Mouse (Mus musculus) CH12.LX (cell line): ENCODE data around the gene Tmem56. TPM values are rescaled to one million over a fixed set of nuclear protein-coding genes. Genes with fewer than 3 reads are reported as not detected.

Experiments used
- DNase-seq: peaks from one replicate; pipeline ENCODE4 v3.0.0-alpha.2; 2013; ENCODE audit errors: extremely low read depth
- H3K27ac ChIP-seq: 2 replicates; pipeline ENCODE4 v1.5.1; 2012; ENCODE audit warnings: low read depth, mild to moderate bottlenecking, control low read depth, moderate library complexity; ENCODE audit not compliant: insufficient read depth
- H3K27me3 ChIP-seq: replicated peaks from 2 replicates; pipeline ENCODE3; 2012; ENCODE audit warnings: inconsistent platforms
- H3K36me3 ChIP-seq, 2 experiments: replicated peaks in 1 of 2; 2 replicates each; pipeline versions ENCODE3 to v1.6.1; 2012; ENCODE audit warnings: inconsistent platforms in 1 of 2, low read length in 1 of 2, mild to moderate bottlenecking in 1 of 2, mixed read lengths in 1 of 2, moderate library complexity in 1 of 2; ENCODE audit not compliant: control insufficient read depth in 1 of 2, insufficient read depth in 1 of 2
- H3K4me1 ChIP-seq, 2 experiments: 2 replicates each; pipeline ENCODE4 v1.6.1; 2012; ENCODE audit warnings: inconsistent platforms in 1 of 2, moderate library complexity in 1 of 2; ENCODE audit not compliant: insufficient read depth in 2 of 2, control insufficient read depth in 1 of 2
- H3K4me2 ChIP-seq: 2 replicates; pipeline ENCODE4 v1.6.1; 2012; ENCODE audit warnings: low read depth, mild to moderate bottlenecking, control low read depth; ENCODE audit not compliant: poor library complexity, insufficient read depth, severe bottlenecking
- H3K4me3 ChIP-seq, 3 experiments: fragments of 150-350 bp in 1 of 3; sonication (generic) in 1 of 3; replicated peaks in 1 of 3; 2 replicates each; pipeline versions ENCODE3 to v1.5.1; 2011 to 2012; ENCODE audit warnings: low read depth in 2 of 3, low read length in 2 of 3, mild to moderate bottlenecking in 2 of 3, moderate library complexity in 2 of 3, control low read depth in 1 of 3, improper control_type of control experiment in 1 of 3, inconsistent platforms in 1 of 3, mixed read lengths in 1 of 3; ENCODE audit not compliant: poor library complexity in 1 of 3
- H3K79me2 ChIP-seq: replicated peaks from 2 replicates; pipeline ENCODE4 v1.6.1; 2012; ENCODE audit warnings: mild to moderate bottlenecking, moderate library complexity; ENCODE audit not compliant: control insufficient read depth, poor library complexity, insufficient read depth, severe bottlenecking; ENCODE audit errors: extremely low read depth
- H3K9ac ChIP-seq: 2 replicates; pipeline ENCODE4 v1.6.1; 2012; ENCODE audit warnings: low read depth, mild to moderate bottlenecking, control low read depth, moderate library complexity; ENCODE audit not compliant: insufficient read depth
- H3K9me3 ChIP-seq: replicated peaks from 2 replicates; pipeline ENCODE3; 2012; ENCODE audit warnings: low read length, inconsistent platforms, mixed read lengths
- BHLHE40 ChIP-seq: IDR thresholded peaks from 2 replicates; pipeline ENCODE4 v1.6.1; 2011; ENCODE audit warnings: mild to moderate bottlenecking, low read depth, low read length, improper control_type of control experiment
- CHD1 ChIP-seq: IDR thresholded peaks from 2 replicates; pipeline ENCODE4 v1.6.1; 2012; ENCODE audit warnings: low read depth, low read length, improper control_type of control experiment, inconsistent platforms
- CHD2 ChIP-seq: IDR thresholded peaks from 2 replicates; pipeline ENCODE4 v1.6.1; 2011; ENCODE audit warnings: low read length, improper control_type of control experiment
- CTCF ChIP-seq, 2 experiments: IDR thresholded peaks in 1 of 2; conservative IDR thresholded peaks in 1 of 2; 2 replicates each; pipeline ENCODE4 v1.5.1; 2011 to 2012; ENCODE audit warnings: low read depth in 2 of 2, low read length in 2 of 2, improper control_type of control experiment in 1 of 2, inconsistent platforms in 1 of 2, mild to moderate bottlenecking in 1 of 2, moderate library complexity in 1 of 2
- E2F4 ChIP-seq: IDR thresholded peaks from 2 replicates; pipeline ENCODE4 v1.6.1; 2011; ENCODE audit warnings: low read depth, low read length, improper control_type of control experiment; ENCODE audit not compliant: insufficient replicate concordance
- ELF1 ChIP-seq: IDR thresholded peaks from 2 replicates; pipeline ENCODE4 v1.6.1; 2014; ENCODE audit warnings: low read depth, mild to moderate bottlenecking, inconsistent platforms, low read length, improper control_type of control experiment
- EP300 ChIP-seq: IDR thresholded peaks from 2 replicates; pipeline ENCODE4 v1.6.1; 2011; ENCODE audit warnings: low read length, improper control_type of control experiment
- ETS1 ChIP-seq: conservative IDR thresholded peaks from 2 replicates; pipeline ENCODE4 v1.6.1; 2012; ENCODE audit warnings: low read depth, mild to moderate bottlenecking, inconsistent platforms, low read length, improper control_type of control experiment, moderate library complexity
- GABPA ChIP-seq: IDR thresholded peaks from 2 replicates; pipeline ENCODE4 v1.6.1; 2012; ENCODE audit warnings: low read depth, low read length, improper control_type of control experiment, inconsistent platforms; ENCODE audit not compliant: insufficient replicate concordance
- HCFC1 ChIP-seq: IDR thresholded peaks from 2 replicates; pipeline ENCODE4 v1.6.1; 2012; ENCODE audit warnings: low read depth, mild to moderate bottlenecking, inconsistent platforms, low read length, improper control_type of control experiment
- IRF4 ChIP-seq: IDR thresholded peaks from 2 replicates; pipeline ENCODE4 v1.6.1; 2014; ENCODE audit warnings: low read depth, mild to moderate bottlenecking, inconsistent platforms, low read length, improper control_type of control experiment
- JUN ChIP-seq: IDR thresholded peaks from 2 replicates; pipeline ENCODE4 v1.6.1; 2011; ENCODE audit warnings: low read depth, mild to moderate bottlenecking, low read length, improper control_type of control experiment, moderate library complexity; ENCODE audit not compliant: insufficient read depth
- JUND ChIP-seq: conservative IDR thresholded peaks from 2 replicates; pipeline ENCODE4 v1.6.1; 2011; ENCODE audit warnings: low read depth, low read length, improper control_type of control experiment
- KAT2A ChIP-seq: IDR thresholded peaks from 2 replicates; pipeline ENCODE4 v1.6.1; 2012; ENCODE audit warnings: low read length, improper control_type of control experiment, inconsistent platforms; ENCODE audit not compliant: insufficient replicate concordance
- MAFK ChIP-seq: IDR thresholded peaks from 2 replicates; pipeline ENCODE4 v1.6.1; 2011; ENCODE audit warnings: low read length, improper control_type of control experiment; ENCODE audit not compliant: insufficient replicate concordance
- MAX ChIP-seq: IDR thresholded peaks from 2 replicates; pipeline ENCODE4 v1.6.1; 2011; ENCODE audit warnings: low read length, improper control_type of control experiment
- MAZ ChIP-seq: IDR thresholded peaks from 2 replicates; pipeline ENCODE4 v1.6.1; 2012; ENCODE audit warnings: low read depth, mild to moderate bottlenecking, inconsistent platforms, low read length, improper control_type of control experiment, moderate library complexity
- MEF2A ChIP-seq: IDR thresholded peaks from 2 replicates; pipeline ENCODE4 v1.6.1; 2014; ENCODE audit warnings: low read depth, mild to moderate bottlenecking, inconsistent platforms, low read length, improper control_type of control experiment, borderline replicate concordance
- MXI1 ChIP-seq: IDR thresholded peaks from 2 replicates; pipeline ENCODE4 v1.6.1; 2011; ENCODE audit warnings: mild to moderate bottlenecking, low read depth, low read length, improper control_type of control experiment
- MYC ChIP-seq: IDR thresholded peaks from 2 replicates; pipeline ENCODE4 v1.6.1; 2011; ENCODE audit warnings: low read depth, mild to moderate bottlenecking, improper control_type of control experiment, low read length
- NELFE ChIP-seq: IDR thresholded peaks from 2 replicates; pipeline ENCODE4 v1.6.1; 2011; ENCODE audit warnings: low read depth, low read length, improper control_type of control experiment
- NRF1 ChIP-seq: IDR thresholded peaks from 2 replicates; pipeline ENCODE4 v1.6.1; 2014; ENCODE audit warnings: low read depth, mild to moderate bottlenecking, inconsistent platforms, low read length, improper control_type of control experiment, moderate library complexity
- PAX5 ChIP-seq: IDR thresholded peaks from 2 replicates; pipeline ENCODE4 v1.6.1; 2012; ENCODE audit warnings: low read length, inconsistent platforms, mixed read lengths
- POLR2A ChIP-seq: IDR thresholded peaks from 2 replicates; pipeline ENCODE4 v1.6.1; 2011; ENCODE audit warnings: low read depth, mild to moderate bottlenecking, improper control_type of control experiment, low read length
- POLR2AphosphoS2 ChIP-seq: IDR thresholded peaks from 2 replicates; pipeline ENCODE4 v1.6.1; 2011; ENCODE audit warnings: low read depth, low read length, improper control_type of control experiment
- RAD21 ChIP-seq: IDR thresholded peaks from 2 replicates; pipeline ENCODE4 v1.6.1; 2011; ENCODE audit warnings: low read depth, mild to moderate bottlenecking, low read length, improper control_type of control experiment, moderate library complexity
- RCOR1 ChIP-seq: conservative IDR thresholded peaks from 2 replicates; pipeline ENCODE4 v1.6.1; 2012; ENCODE audit warnings: low read depth, mild to moderate bottlenecking, inconsistent platforms, low read length, improper control_type of control experiment
- SIN3A ChIP-seq: IDR thresholded peaks from 2 replicates; pipeline ENCODE4 v1.6.1; 2012; ENCODE audit warnings: low read length, improper control_type of control experiment, inconsistent platforms
- SMC3 ChIP-seq: IDR thresholded peaks from 2 replicates; pipeline ENCODE4 v1.6.1; 2011; ENCODE audit warnings: low read depth, low read length, improper control_type of control experiment
- TBP ChIP-seq: conservative IDR thresholded peaks from 2 replicates; pipeline ENCODE4 v1.6.1; 2011; ENCODE audit warnings: low read depth, low read length, improper control_type of control experiment
- TCF12 ChIP-seq: IDR thresholded peaks from 2 replicates; pipeline ENCODE4 v1.6.1; 2014; ENCODE audit warnings: low read depth, mild to moderate bottlenecking, inconsistent platforms, low read length, improper control_type of control experiment
- UBTF ChIP-seq: IDR thresholded peaks from 2 replicates; pipeline ENCODE4 v1.6.1; 2012; ENCODE audit warnings: low read depth, mild to moderate bottlenecking, inconsistent platforms, low read length, improper control_type of control experiment, moderate library complexity
- USF1 ChIP-seq: IDR thresholded peaks from 2 replicates; pipeline ENCODE4 v1.6.1; 2014; ENCODE audit warnings: low read depth, mild to moderate bottlenecking, inconsistent platforms, low read length, improper control_type of control experiment
- USF2 ChIP-seq: conservative IDR thresholded peaks from 2 replicates; pipeline ENCODE4 v1.6.1; 2011; ENCODE audit warnings: low read depth, low read length, improper control_type of control experiment
- ZC3H11A ChIP-seq: IDR thresholded peaks from 2 replicates; pipeline ENCODE4 v1.6.1; 2012; ENCODE audit warnings: low read depth, mild to moderate bottlenecking, inconsistent platforms, low read length, improper control_type of control experiment
- ZKSCAN1 ChIP-seq: IDR thresholded peaks from 2 replicates; pipeline ENCODE4 v1.6.1; 2012; ENCODE audit warnings: low read depth, inconsistent platforms, low read length, improper control_type of control experiment, borderline replicate concordance
- ZMIZ1 ChIP-seq: IDR thresholded peaks from 2 replicates; pipeline ENCODE4 v1.6.1; 2012; ENCODE audit warnings: low read depth, mild to moderate bottlenecking, inconsistent platforms, low read length, improper control_type of control experiment
- ZNF384 ChIP-seq: IDR thresholded peaks from 2 replicates; pipeline ENCODE4 v1.6.1; 2012; ENCODE audit warnings: low read depth, low read length, improper control_type of control experiment, inconsistent platforms
- dilution Hi-C: fragments of 300-500 bp; cut with MboI; formaldehyde crosslinking; loops from 2 replicates; pipeline ENCODE4 v1.14.3; 2020; ENCODE audit warnings: low sequenced_read_pairs; ENCODE audit not compliant: extremely low pct_unique_long_range_greater_than_20kb, extremely low pct_ligation_motif_present
- in situ Hi-C: fragments of 300-500 bp; cut with MboI; formaldehyde crosslinking; loops from 3 replicates; pipeline ENCODE4 v1.14.3; 2019; ENCODE audit warnings: low sequenced_read_pairs, low pct_ligation_motif_present, low pct_unique_long_range_greater_than_20kb, mixed read lengths
- polyA plus RNA-seq: library from polyadenylated mRNA; unstranded; fragments of >175 nt; gene quantifications from 2 replicates; pipeline ENCODE4 v1.2.1, GENCODE M21; 2012; ENCODE audit warnings: low read depth; ENCODE audit not compliant: insufficient read length
- total RNA-seq, 2 experiments: library from RNA; depleted of rRNA; stranded (reverse); fragments of 300-350 nt in 1 of 2; fragments of >200 nt in 1 of 2; gene quantifications; 2 replicates each; pipeline ENCODE4 v1.2.3; 2012 to 2014

The Tmem56 gene
- total and polyA plus RNA-seq, 3 experiments, result not detected

DNA sequence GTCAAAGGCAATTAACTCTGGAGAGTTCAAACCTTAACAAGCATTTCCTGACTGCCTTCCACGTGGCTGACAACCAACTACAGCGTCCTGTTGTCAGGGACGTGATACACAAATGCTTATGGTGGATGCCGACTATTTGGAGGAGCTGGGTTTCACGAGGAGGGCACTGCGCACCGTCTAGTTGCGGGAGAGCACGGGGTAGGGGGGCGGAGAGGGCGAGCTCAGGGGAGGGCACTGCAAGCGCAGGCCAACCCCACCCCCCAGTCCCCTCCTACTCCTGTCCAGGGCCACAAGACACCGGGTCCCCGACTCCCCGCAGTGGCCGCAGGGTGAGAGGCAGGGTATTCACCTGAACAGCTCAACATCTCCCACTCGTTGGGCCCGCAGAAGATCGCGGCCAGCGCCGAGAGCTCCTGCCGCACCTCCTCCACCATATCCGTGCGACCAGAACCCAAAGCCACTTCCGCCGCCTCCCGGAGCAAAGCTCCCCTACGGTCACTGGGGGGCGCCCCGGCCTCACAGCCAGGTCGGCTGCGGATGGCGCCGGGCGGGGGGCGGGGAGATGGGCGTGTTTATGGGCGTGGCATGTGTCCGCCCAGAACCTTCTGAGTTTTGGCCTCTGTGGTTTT, 111.5 kb downstream of the Tmem56 start, which contains the start of gene Rwdd3:
Gene Rwdd3 (minus strand): TSS at position 453 of the 629 bp plus-strand sequence.
- in situ Hi-C loops (loop anchor here (5.0 to 25.0 kb wide), 2 partner anchors 121 to 566 kb away; partner anchors contain the start of gene Alg14), dilution Hi-C loops (no loop called here)
- DNase-seq, result peak; percentile 93
- TF ChIP-seq RAD21, result peak; percentile 81
- no peak for TF ChIP-seq PAX5
- no peak for TF ChIP-seq GABPA
- no peak for TF ChIP-seq USF2
- TF ChIP-seq IRF4, result peak; percentile 70
- TF ChIP-seq ZKSCAN1, result no peak
- no peak for TF ChIP-seq TBP
- TF ChIP-seq NRF1, result peak; percentile 46
- TF ChIP-seq CTCF (conservative IDR thresholded peaks at IDR 0.05 in 1 of 2, IDR thresholded peaks at IDR 0.05 in 1 of 2; ENCODE audit: low read depth in 2 of 2, low read length in 2 of 2), result peak in 1 of 2 experiments; percentile 89; a peak in 2 of 4 replicates
- peak; percentile 49; the same call in 1 of the 2 replicates for TF ChIP-seq MYC
- 0 out of 2 replicates have a peak, but pooled peaks have one; percentile 14 for TF ChIP-seq E2F4
- peak; percentile 52 for TF ChIP-seq TCF12
- no peak for TF ChIP-seq JUN
- TF ChIP-seq JUND, result no peak
- TF ChIP-seq CHD2, result peak; percentile 82
- TF ChIP-seq BHLHE40, result peak; percentile 56
- peak; percentile 31; the same call in 1 of the 2 replicates for TF ChIP-seq ZMIZ1
- no peak for TF ChIP-seq UBTF
- no peak for TF ChIP-seq USF1
- TF ChIP-seq RCOR1, result peak; percentile 76; the same call in 1 of the 2 replicates
- TF ChIP-seq POLR2AphosphoS2, result no peak
- no peak for TF ChIP-seq EP300
- peak; percentile 68 for TF ChIP-seq HCFC1
- TF ChIP-seq NELFE, result peak; percentile 72
- peak; percentile 43; the same call in 1 of the 2 replicates for TF ChIP-seq ZNF384
- peak; percentile 93 for TF ChIP-seq MXI1
- peak; percentile 65; the same call in 1 of the 2 replicates for TF ChIP-seq MEF2A
- TF ChIP-seq ZC3H11A, result peak; percentile 36
- TF ChIP-seq POLR2A, result peak; percentile 45; the same call in 1 of the 2 replicates
- no peak for TF ChIP-seq MAFK
- peak; percentile 86 for TF ChIP-seq MAZ
- peak; percentile 87 for TF ChIP-seq ELF1
- TF ChIP-seq CHD1, result no peak
- TF ChIP-seq SIN3A, result peak; percentile 82
- 0 out of 2 replicates have a peak, but pooled peaks have one; percentile 51 for TF ChIP-seq KAT2A
- TF ChIP-seq ETS1, result no peak
- TF ChIP-seq SMC3, result peak; percentile 72
- TF ChIP-seq MAX, result peak; percentile 70
- Histone ChIP-seq H3K79me2 (no peaks in the 10 kb centered on the region), H3K27ac (peak within 1 kb of the TSS; percentile 59), H3K9ac (peak within 1 kb of the TSS; percentile 46), H3K4me1 (peaks cover 3 to 12% of the 10 kb centered on the region in 2 experiments; a peak in 2 of 4 replicates), H3K9me3 (peaks cover 5% of the 10 kb centered on the region), H3K36me3 (peaks cover 0 to 15% of the 10 kb centered on the region in 2 experiments), H3K4me3 (peak within 1 kb of the TSS; percentile 68 to 78 (median 68)), H3K4me2 (peak within 1 kb of the TSS; percentile 80), H3K27me3 (no peaks in the 10 kb centered on the region)
